Mouse (Mus musculus): Measurements from ENCODE around the gene Slc36a3. TPM values are rescaled to one million over a fixed set of nuclear protein-coding genes. Genes with fewer than 3 reads are reported as not detected.
"Not testable (repeated sequence)": the region's sequence is repeated elsewhere in the genome, so short reads cannot be mapped to it uniquely, and the experiment has no call there.

The Slc36a3 gene
- polyA plus RNA-seq, 1 experiment = not detected

DNA sequence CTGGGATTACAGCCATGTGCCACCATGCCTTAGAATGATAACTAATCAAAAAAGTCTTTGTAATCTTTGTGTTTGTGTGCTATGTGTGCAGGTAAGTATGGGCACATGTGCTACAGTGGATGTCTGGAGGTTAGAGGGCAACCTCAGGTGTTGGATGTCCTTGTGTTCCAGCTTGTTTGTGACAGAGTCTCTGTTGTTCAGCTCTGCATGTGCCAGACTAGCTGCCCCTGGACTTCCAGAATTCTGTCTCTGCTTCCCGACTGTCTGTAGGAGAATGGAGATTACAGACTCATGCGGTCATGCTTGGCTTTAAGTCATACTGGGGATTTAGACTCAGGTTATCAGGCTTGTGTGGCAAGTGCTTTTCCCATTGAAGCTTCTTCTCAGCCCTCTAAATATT, 37.2 kb downstream of the Slc36a3 start:
- WGBS = 58% methylated on average over 2 of the region's 2 CpGs
- no peaks in the 10 kb centered on the region for H3K27me3 ChIP-seq (ENCODE audit: control insufficient read depth, insufficient read depth, low read length)

DNA sequence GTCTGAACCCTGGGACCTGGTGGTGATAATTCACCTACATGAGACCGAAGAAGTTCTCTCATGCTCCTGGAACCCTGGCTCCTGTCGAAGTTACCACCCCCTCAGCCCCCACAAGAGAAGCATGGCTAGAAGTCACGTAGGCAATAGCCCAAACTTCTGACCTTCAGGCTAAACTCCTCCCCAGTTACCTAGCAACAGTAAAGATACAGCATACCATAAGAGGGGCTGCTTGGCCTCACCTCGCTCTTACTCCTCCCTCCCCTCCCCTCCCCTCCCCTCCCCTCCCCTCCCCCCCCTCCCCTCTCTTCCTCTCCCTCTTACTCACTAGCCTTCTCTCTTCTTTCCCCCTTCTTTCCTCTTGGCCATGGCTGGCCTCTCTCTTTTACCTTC, 37.7 kb downstream of the Slc36a3 start:
- not testable (repeated sequence) for H3K4me3 ChIP-seq (replicated peaks; ENCODE audit: insufficient read depth, low read depth, low read length); DNase-seq; H3K4me1 ChIP-seq (ENCODE audit: control insufficient read depth, insufficient read depth, low read length); H3K27me3 ChIP-seq (ENCODE audit: control insufficient read depth, insufficient read depth, low read length); H3K27ac ChIP-seq (ENCODE audit: insufficient read depth, low read length)
- WGBS = 64% methylated on average over 4 of the region's 4 CpGs

More for the DNA sequence above, 37.2 kb downstream of the Slc36a3 start:
- Histone ChIP-seq H3K4me1 (ENCODE audit: control insufficient read depth, insufficient read depth, low read length) (no peaks in the 10 kb centered on the region; the same call in 1 of the 2 replicates), H3K27ac (ENCODE audit: insufficient read depth, low read length) (no peak overlapping the region), H3K4me3 (replicated peaks; ENCODE audit: insufficient read depth, low read depth, low read length) (no peak overlapping the region)
- TF ChIP-seq CTCF (IDR thresholded peaks at IDR 0.05; ENCODE audit: borderline replicate concordance, insufficient read depth, low read depth, low read length) (no peak), POLR2A (IDR thresholded peaks at IDR 0.05; ENCODE audit: borderline replicate concordance, insufficient read depth, low read length) (no peak)
- DNase-seq = no peak

DNA sequence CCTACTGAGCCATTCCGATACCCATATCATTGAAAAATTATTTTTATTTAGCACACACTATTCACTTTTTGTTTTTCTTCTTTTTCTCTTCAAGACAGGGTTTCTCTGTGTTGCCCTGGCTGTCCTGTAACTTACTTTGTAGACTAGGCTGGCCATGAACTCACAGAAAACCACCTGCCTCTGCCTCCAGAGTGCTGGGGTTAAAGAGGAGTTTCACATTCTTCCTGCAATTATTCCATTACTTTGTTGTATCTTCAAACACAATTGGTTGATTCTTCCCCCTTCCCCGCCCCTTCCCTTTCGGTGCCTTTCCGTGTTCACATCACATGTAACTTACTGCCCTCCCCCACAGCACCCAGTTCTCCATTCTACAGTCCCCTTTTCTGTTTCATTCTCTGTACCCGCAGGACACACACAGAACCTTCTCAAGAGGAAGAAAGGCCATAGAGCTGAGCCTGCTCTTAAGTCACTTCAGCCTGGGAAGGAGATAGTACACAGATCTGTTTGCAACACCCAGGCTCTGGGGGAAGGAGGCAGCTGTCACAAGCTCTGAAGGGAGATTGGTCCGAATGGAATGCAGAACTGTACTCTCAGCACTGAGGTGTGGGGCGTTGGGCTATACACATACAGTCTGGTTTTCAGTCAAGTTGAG, 38.2 kb downstream of the Slc36a3 start:
- Histone ChIP-seq H3K27me3 (ENCODE audit: control insufficient read depth, insufficient read depth, low read length) (no peaks in the 10 kb centered on the region), H3K4me1 (ENCODE audit: control insufficient read depth, insufficient read depth, low read length) (no peaks in the 10 kb centered on the region; the same call in 1 of the 2 replicates), H3K4me3 (replicated peaks; ENCODE audit: insufficient read depth, low read depth, low read length) (no peak overlapping the region), H3K27ac (ENCODE audit: insufficient read depth, low read length) (no peak overlapping the region)
- TF ChIP-seq CTCF (IDR thresholded peaks at IDR 0.05; ENCODE audit: borderline replicate concordance, insufficient read depth, low read depth, low read length) (no peak), POLR2A (IDR thresholded peaks at IDR 0.05; ENCODE audit: borderline replicate concordance, insufficient read depth, low read length) (no peak)
- 74% methylated on average over 7 of the region's 7 CpGs for WGBS
- no peak for DNase-seq

DNA sequence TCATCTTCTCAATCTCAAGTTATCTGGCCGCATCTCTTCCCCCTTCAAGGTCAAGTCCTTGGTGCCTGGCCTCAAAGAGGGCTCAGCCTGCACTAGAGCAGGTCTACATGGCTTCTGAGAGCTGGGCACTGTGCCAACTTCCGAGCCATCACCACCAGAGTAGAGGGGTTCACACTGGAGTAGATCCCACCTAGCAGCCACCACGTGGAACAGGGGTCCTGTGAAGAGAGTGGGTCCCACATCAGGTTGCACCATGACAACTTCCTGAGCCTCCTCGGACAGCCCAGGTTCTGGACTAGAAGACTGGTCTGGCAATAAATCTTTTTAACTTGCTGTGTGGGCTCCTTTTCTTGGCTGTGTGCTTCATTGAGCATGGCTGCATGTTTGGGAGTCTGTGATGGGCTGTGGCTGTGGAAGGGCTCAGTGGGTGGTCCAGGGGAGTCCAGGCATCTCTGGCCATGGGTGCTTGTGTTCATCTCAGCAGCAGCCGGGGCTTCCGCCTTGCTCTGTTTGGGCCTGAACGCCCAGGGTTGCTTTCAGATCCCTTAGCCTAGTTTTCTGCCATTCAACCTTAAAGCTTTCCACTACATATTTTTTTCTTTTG, 40.8 kb downstream of the Slc36a3 start:
- no peak overlapping the region for H3K27ac ChIP-seq (ENCODE audit: insufficient read depth, low read length)
- H3K27me3 ChIP-seq (ENCODE audit: control insufficient read depth, insufficient read depth, low read length) = no peaks in the 10 kb centered on the region
- no peak for DNase-seq
- H3K4me1 ChIP-seq (ENCODE audit: control insufficient read depth, insufficient read depth, low read length) = no peaks in the 10 kb centered on the region; the same call in 1 of the 2 replicates
- no peak for TF ChIP-seq POLR2A (IDR thresholded peaks at IDR 0.05; ENCODE audit: borderline replicate concordance, insufficient read depth, low read length)
- H3K4me3 ChIP-seq (replicated peaks; ENCODE audit: insufficient read depth, low read depth, low read length) = no peak overlapping the region
- 56% methylated on average over 7 of the region's 7 CpGs for WGBS

DNA sequence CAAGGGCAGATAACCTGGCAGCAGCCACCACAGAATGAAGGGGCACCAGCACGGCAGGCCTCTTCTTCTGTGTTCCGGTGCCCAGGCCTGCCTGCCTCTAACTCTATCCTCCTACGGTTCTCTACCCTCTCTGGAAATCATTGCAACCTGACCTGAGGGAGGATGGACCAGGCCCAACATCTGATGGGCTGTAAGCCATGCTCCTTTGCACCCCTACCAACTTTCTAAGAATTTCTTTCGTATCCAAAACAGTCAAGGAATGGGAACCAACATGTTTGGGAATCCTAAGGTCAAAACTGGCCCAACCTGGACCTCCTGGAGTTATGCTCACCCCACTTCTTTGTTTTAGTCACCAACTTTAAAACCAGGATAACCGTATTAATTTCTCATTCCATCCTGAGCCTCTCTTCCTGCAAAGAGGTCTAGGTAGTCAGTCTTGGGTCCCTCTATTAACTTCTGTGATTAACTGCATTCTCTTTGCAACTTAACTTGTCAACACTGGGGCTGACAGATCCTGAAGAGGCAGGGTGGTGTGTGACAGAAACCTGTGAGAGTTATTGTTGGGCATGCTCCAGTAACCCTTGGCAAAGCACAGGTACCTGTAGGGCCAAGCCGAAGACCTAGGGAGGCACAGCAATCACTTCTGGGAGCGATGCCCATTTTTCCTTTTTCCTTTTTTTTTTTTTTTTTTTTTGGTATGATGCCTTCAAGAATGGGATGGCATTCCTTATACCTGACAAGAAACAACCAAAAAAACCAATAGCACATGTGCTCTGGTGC, 41.8 kb downstream of the Slc36a3 start:
- WGBS = 59% methylated on average over 7 of the region's 7 CpGs
- Histone ChIP-seq H3K27ac (ENCODE audit: insufficient read depth, low read length) (no peak overlapping the region), H3K27me3 (ENCODE audit: control insufficient read depth, insufficient read depth, low read length) (no peaks in the 10 kb centered on the region), H3K4me3 (replicated peaks; ENCODE audit: insufficient read depth, low read depth, low read length) (no peak overlapping the region), H3K4me1 (ENCODE audit: control insufficient read depth, insufficient read depth, low read length) (no peaks in the 10 kb centered on the region; the same call in 1 of the 2 replicates)
- DNase-seq = peak; percentile 28 to 51
- TF ChIP-seq POLR2A (IDR thresholded peaks at IDR 0.05; ENCODE audit: borderline replicate concordance, insufficient read depth, low read length) (no peak), CTCF (IDR thresholded peaks at IDR 0.05; ENCODE audit: borderline replicate concordance, insufficient read depth, low read depth, low read length) (no peak)

DNA sequence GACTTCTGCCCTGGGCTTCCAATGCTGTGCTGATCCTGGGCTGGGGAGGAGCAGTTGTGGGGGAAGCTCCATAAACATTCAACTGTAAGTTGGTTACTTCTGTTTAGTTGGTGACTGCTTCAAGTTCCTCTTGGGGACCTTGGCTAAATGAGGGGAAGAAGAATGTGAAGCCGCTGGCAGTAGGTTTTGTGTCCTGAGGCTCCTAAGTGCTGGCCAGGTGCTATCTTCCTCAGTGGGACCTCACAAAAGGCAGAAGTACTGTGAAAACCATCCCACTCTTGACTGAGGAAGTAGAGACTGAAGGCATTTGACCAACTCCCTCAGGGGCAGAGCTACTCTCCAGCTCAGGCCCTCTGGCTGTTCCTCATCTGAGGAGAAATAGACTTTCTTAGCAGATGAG, 44.9 kb downstream of the Slc36a3 start:
- Histone ChIP-seq H3K4me1 (ENCODE audit: control insufficient read depth, insufficient read depth, low read length) (no peaks in the 10 kb centered on the region; the same call in 1 of the 2 replicates), H3K27ac (ENCODE audit: insufficient read depth, low read length) (no peak overlapping the region), H3K27me3 (ENCODE audit: control insufficient read depth, insufficient read depth, low read length) (no peaks in the 10 kb centered on the region), H3K4me3 (replicated peaks; ENCODE audit: insufficient read depth, low read depth, low read length) (no peak overlapping the region)
- WGBS = 97% methylated on average over 1 of the region's 1 CpGs
- no peak for DNase-seq
- TF ChIP-seq CTCF (IDR thresholded peaks at IDR 0.05; ENCODE audit: borderline replicate concordance, insufficient read depth, low read depth, low read length) (no peak), POLR2A (IDR thresholded peaks at IDR 0.05; ENCODE audit: borderline replicate concordance, insufficient read depth, low read length) (no peak)

DNA sequence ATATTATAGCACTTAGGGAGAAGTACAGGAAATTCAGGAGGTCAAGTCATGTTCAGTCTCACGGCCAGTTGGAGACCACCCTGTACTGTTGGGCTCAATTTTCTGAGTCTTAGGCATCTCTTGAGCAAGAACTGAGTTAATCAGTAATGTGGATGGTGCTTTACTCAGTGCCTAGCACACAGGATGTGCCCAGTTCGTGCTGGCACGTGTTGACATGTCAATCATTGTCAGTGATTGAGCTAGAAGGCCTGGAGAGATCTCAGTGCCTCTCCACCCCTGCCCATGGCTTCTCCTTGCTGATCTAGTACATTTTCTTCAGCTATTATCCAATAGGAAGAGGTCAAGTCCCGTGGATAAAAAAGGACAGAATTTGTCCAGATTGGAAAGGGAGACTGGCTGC, 46.1 kb downstream of the Slc36a3 start:
- H3K27ac ChIP-seq (ENCODE audit: insufficient read depth, low read length) = no peak overlapping the region
- WGBS = 82% methylated on average over 4 of the region's 4 CpGs
- no peak overlapping the region for H3K4me3 ChIP-seq (replicated peaks; ENCODE audit: insufficient read depth, low read depth, low read length)
- no peaks in the 10 kb centered on the region; the same call in 1 of the 2 replicates for H3K4me1 ChIP-seq (ENCODE audit: control insufficient read depth, insufficient read depth, low read length)
- no peaks in the 10 kb centered on the region for H3K27me3 ChIP-seq (ENCODE audit: control insufficient read depth, insufficient read depth, low read length)
- TF ChIP-seq CTCF (IDR thresholded peaks at IDR 0.05; ENCODE audit: borderline replicate concordance, insufficient read depth, low read depth, low read length) (no peak), POLR2A (IDR thresholded peaks at IDR 0.05; ENCODE audit: borderline replicate concordance, insufficient read depth, low read length) (no peak)
- DNase-seq = no peak

DNA sequence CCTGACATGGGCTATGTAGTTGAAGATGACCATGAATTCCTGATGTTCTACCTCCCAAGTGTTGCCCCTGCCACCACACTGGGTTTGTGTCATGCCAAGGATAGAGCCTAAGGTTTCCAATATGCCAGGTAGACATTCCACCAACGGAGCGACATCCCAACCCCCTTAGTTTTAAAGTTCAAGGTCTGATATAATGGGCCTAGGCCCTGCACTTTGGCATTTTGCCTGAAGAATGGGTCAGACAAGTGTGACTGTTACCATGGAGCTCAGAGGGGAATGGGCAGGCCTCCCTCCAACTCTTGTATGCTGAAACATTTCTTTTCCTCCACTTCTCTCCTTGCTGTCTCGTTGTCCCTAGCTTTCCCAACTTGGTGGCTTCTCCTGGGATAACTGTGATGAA, 48.3 kb downstream of the Slc36a3 start:
- 53% methylated on average over 3 of the region's 3 CpGs for WGBS
- no peak for DNase-seq
- no peak for TF ChIP-seq POLR2A (IDR thresholded peaks at IDR 0.05; ENCODE audit: borderline replicate concordance, insufficient read depth, low read length)
- TF ChIP-seq CTCF (IDR thresholded peaks at IDR 0.05; ENCODE audit: borderline replicate concordance, insufficient read depth, low read depth, low read length) = no peak
- H3K4me1 ChIP-seq (ENCODE audit: control insufficient read depth, insufficient read depth, low read length) = peaks cover 4% of the 10 kb centered on the region; the same call in 1 of the 2 replicates
- no peak overlapping the region for H3K27ac ChIP-seq (ENCODE audit: insufficient read depth, low read length)
- no peak overlapping the region for H3K4me3 ChIP-seq (replicated peaks; ENCODE audit: insufficient read depth, low read depth, low read length)
- no peaks in the 10 kb centered on the region for H3K27me3 ChIP-seq (ENCODE audit: control insufficient read depth, insufficient read depth, low read length)

All from cerebellum, adult 2 months (tissue).